Mouse (Mus musculus) kidney, adult 11 months (tissue): Measurements from ENCODE around the gene BC028528.
A peak's percentile ranks its signal among the peaks of the same experiment; 100 is the strongest.
"Not testable (repeated sequence)": the region's sequence is repeated elsewhere in the genome, so short reads cannot be mapped to it uniquely, and the experiment has no call there.

Source experiments
- DNase-seq: peaks from one replicate; pipeline ENCODE4 v3.0.0; 2022

Gene BC028528

DNA sequence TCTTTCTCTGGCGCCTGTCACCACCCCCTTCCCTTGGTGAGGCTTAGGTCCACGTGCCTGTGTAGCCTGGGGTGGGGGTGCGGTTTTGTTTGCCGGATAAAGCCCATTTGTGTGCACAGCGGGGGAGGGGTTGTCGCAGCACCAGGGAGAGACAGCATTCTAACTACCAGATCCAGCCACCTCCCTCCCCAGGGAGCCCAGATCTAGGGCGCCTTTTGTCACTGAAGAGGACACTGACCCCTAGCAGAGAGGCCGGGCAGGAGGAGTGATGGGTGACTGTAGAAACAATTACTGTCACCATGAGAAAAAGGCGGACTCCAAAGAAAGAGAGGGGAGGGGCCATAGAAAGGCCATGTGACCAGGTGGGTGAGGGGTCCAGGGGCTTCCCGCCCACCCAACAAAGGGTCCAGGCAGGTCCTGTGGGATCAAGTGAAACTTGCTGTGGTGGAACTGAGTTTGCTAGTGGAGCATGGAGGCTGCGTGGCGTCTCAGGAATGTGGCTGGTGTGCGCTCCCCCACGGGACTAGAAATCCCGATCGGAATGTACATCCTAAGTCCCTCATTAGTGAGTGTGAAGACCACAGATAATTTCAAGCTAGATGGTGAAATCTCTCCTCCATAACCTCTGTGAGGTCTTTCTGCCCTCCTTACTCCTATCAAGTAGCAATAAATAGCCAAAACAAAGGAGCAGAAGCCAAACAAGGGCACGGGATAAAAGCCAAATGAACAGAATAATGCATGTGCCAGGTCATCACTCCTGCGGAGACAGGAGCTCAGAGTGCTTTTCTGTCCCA, 13.5 kb upstream of the BC028528 start:
- DNase-seq = no peak

DNA sequence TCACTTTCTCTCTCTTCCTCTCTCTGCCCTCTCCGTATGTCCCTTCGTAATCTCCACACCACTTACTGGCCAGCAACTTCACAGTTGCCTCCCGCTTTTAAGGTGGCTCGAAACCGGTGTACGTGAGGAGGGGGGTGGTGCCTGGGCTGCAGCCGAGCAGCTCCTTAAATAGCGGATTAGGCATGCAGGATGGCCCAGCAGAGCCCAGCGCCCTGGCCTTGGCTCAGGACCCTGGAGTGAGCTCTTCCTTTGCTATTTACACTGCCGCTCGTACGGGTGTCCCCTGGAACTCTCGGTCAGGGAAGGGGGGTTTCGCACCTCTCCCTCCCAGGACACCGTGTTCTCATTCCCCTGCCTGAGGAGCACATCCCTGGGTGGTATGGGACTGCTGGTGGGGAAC, 12.8 kb upstream of the BC028528 start, which contains the start of gene Car14:
Gene Car14, minus strand, starts transcription at position 124 of the 400 bp plus-strand sequence.
- peak; percentile 56 for DNase-seq

DNA sequence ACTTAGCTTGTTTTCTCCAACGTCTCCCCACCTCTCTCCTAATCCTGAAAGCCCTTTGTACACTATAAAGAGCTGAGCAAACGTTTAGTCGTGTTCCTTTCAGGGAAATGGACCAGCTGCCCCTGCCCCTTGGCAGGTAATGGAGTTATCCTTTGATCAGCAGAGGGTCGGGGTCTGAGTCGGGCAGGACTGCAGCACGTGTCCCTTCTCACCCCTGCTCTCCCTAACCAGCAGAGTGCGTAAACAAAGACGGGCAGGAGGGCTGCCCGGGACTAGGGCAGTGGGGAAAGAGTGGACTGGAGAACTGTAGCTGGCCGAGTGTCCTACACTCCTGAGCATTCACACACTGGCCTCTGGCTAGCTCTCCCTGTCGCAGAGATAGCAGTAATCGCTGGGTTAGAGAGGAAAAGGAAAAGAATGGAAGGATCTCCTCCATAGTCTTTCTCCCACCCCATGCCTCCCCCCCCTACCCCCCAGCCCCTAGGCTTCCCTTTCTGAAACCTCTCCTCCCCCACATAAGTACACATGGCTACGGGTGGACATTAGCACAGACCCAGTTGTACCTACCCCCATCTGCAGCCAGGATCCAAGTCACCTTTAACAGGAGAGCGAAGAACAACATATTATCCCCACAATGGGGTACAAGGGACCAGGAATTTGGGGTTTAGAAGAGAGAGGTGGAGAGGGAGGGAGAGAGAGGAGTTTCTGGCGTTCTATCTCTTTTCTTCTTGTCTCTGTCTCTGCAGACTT, 12.1 kb upstream of the BC028528 start:
- DNase-seq = peak; percentile 85

DNA sequence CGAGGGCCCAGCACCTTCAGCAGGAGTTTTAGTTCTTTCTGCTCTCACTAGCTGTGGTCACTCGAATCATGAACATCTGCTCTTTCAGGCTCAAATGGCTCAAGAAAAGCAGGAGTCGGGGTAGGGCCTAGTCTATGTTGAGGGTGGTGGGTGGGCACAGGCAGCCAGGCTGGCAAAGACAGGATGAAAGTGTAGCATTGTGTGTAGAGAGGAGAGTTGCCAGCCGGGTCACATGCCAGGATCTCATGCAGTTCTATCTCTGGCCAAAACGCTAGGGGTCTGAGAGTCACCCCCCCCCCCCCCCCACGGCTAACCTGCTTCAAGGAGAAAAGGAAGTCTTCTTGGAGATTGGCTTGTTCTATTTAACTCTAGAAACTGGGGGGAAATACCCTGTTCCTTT, 10.8 kb upstream of the BC028528 start:
- no peak for DNase-seq

DNA sequence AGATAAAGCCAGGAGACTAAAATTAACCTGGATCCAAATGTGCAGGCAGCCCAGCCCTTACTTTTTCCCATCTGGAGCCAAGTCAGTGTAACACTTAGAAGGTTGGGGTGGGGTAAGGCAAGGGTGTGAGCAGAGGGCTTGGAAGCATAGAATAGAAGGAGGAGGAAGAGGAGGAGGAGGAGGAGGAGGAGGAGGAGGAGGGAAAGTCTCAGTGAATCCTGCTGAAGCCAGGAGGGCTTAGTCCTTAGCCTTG, 10.5 kb upstream of the BC028528 start:
- DNase-seq = no peak

DNA sequence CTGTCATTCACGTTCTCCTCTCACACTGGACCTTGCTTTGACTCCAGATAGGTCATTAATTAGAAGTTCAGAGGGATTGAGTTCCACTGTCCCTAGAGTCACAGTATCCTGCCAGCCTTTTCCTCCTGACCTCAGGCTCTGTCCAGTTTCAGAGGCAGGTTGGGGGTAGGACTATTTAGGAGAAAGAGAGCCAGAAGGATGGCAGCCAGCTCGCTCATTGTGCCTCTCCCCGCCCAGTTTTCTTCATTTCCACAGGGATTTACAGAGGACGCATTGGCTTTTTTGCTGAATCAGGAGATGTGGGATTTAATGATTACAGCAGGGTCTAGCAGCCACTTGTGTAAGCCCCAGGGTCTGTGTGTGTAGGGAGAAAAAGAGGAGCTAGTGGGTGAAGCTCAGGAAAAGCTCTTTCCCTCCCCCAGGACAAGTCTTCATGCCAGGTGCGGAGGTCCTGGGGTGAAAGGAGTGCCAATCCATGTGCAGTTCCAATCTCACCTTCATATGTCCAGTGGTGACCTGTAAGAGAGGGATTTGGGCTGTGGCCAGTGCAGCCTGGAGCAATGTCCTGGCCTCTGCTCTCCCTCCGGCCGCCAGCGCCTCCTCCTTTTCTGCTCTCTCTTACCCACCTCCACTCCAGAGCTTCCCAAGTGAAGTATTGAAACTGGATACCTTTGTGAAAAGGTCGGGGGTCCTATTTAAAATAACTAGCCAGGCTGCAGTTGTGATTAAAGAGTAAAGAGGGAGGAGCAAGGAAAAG, 10.0 kb upstream of the BC028528 start:
- peak; percentile 79 for DNase-seq

DNA sequence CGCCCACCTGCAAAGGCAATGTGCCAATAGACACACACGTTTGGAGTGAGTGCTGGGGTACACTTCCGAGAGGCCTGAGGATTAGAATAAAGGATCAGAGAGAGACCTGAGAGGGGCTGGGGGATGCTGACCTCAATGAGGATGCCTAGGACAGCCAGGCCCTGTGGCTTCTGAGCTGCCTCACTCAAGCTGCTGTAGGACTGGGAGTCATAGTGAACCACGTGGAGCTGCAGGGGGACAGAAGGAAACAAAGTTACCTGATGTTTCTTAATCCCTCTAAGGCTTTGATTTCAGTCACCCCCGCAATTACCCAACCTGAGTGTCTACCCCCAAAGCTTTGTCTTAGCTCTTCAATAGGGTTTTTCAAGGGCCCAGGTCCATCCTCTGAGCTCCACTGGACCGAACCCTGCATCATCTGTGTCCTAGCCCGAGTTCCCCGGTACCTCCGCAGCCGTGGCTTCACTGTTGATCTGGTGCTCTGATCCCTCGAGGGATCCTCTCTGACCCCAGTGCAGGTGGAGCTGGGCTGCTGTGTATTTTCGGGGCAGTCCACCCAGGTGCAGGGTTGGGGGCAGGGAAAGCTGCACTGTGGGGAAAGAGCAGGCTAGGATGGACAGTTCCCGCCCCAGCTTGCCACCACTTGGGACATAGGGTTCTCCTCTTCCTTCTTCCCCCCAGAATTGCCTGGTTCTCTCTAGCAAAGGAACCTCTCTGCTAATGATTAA, 8.2 kb upstream of the BC028528 start:
- no peak for DNase-seq

DNA sequence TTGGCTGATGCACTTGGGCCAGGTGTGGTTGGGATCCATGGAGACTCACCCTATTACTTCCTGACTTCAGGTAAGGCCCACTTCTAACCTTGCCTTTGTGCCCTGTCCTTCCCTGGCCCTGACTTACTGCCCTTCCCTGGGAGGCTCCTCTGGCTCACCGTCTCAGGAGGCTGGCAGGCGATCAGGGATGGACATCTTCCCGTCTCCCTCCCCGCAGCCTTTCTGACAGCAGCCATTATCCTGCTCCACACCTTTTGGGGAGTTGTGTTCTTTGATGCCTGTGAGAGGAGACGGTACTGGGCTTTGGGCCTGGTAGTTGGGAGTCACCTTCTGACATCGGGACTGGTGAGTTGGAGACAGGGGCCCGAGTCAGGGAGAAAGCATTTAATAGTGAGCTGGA, 3.7 kb upstream of the BC028528 start:
- not testable (repeated sequence) for DNase-seq

DNA sequence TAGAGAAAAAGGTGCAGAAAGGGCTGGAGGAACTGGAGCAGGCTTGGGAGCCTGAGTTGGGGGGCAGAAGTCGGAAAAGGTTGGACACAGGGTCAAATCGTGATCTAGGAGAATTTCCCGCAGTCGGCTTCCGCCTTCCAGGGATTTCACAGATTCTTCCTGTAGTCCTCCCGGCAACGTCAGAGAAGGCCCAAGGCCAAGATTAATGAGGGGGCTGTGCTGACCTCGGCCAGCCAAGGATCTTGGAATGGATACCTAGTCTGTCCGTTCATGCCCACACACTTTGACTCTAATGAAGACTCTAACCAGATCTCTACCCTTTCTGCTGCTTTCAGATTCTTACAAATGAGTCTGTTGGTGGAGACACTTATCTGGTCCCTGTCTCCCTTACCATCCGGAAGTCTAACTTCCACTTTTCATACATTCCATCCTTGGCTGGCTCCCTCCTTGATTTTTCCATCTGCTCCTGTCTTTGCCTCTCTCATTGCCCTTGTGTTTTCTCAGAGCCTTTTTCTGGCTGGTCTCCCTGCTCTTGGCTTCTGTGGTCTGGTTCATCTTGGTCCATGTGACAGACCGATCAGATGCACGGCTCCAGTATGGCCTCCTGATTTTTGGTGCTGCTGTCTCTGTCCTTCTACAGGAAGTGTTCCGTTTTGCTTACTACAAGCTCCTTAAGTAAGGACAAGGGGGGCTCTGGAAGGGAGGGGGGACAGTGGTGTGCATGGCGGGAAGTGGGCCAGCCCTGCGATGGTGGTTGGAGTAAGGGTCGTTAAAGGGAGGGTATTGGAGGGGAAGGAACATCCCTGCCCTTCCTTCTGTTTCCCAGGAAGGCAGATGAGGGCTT, 2.7 kb upstream of the BC028528 start:
- peak; percentile 87 for DNase-seq

DNA sequence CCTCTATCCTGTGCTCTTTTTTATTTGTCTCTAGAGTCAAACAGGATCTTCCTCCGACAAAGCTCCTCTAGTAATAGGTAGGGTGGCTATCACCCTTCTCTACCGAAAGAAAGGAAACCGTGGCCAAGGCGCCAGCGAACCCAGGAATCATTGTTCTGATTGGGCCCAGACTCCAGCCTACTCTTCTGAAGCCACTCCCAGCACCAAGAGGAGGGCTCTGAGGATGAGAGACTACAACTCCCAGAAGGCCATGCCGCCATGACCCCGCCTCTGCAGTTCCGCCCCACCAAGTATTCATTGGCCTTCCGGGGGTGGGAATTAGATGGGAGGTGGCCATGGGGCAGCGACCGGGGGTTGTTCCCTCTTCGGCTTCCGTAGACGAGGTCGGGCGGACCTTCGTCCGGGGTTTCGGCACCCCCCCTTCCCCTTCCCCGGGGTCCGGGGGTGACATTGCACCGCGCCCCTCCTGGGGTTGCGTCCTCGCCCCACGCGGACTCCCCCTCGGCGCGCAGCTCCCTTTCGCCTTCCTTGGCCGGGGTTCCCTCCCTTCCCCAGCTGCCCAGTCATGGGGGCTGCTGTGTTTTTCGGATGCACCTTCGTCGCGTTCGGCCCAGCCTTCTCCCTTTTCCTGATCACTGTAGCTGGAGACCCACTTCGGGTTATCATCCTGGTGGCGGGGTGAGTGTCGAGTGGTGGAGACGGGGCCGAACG, 2.0 kb upstream of the BC028528 start, which contains the start of gene Aph1a:
Gene Aph1a, plus strand, starts transcription at position 364 of the 711 bp plus-strand sequence.
- DNase-seq = peak; percentile 98

DNA sequence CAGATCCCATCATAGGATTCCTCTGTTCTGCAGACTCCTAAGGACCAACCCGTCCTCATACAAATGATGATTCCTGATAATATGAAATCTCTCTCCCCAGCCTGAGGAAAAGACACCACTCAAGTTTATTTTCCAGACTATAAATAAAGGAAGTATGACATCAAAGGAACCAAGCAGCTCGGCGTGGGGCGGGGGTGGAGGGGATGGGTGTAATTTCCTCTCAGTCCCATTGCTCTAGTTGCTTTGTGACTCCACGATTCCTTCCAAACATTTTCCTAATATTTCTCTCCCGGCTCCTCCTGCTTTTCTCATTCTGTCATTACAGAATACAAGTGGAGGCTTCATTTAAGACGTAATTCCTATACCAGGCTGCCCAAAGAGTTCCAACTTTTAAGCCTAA, 1.3 kb upstream of the BC028528 start:
- DNase-seq = no peak

DNA sequence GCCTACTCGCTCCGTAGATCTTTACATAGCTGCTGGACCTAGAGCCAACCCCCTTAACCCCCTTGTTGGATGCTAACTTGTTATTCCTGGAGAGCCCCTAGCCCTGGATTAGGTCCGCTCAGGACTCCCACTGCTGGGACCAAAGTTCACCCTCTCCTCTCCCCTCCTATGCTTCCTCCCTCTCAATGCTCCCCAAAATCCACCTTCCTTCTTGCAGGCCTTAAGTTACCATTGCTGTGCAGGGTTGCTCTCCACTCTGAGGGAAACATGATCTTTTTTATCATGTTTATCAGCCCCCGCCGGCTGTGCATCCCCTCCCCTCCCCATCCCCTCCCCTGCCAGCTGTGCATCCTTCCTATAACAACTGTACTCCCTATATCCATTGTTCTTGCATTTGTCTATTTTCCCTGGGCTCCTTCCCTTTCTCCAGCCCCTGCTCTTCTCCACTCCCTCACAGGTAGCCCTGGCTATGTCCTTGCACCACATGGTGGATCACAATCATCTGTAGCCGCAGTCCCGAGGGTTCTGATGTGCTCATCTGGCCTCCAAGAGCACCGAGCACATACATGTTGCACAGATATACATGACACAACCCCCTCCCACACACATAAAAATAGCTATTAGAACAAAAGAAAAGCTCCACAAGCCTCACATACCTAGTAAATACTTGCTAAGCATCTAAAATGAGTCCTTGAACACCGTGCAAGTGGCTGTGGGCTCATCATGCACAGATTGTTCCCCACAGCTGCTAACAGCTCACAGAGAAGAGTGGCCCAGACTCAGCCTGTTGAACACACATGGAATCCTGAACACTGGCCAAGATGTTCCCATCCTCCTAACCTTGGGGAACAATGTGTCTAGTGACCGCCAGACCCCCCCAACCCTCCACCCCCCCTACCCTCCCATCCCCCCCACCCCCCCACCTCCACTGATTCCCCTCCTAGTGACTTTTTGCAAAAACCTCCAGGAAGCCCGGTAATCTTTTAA, 554 bp upstream of the BC028528 start:
- DNase-seq = no peak

DNA sequence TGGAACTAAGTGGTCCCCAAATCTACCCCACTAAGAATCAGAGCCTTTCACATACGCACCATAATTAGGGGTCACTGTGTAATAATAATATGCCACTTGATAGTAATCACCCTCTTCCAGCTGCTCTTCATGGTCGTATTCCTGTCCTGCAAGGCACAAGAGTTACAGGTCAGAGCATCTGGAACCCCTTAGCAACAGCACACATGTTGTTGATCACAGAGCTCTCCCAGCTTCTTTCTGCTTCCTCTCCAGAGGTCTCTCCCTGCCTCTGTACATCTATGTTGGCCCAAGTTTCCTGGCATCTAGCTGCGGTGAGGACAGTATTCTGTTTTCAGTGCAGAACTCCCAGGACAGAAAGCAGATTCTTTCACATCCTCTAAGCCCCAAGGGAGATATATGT, 2.1 kb downstream of the BC028528 start:
- DNase-seq = no peak

DNA sequence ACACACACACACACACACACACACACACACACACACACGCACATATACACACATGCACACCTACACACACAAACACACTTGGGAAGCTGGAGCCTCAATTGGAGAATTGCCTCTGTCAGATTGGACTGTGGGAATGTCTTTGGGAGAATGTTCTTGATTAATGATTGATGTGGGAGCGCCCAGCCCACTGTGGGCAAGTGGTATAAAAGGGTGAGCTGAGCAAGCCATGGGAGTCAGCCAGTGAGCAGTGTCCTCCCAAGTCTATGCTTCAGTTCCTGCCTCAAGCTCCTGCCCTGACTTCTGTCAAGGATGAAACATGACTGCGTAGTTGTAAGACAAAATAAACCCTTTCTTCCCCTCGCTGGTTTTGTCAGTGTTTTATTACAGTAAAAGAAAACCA, 4.2 kb downstream of the BC028528 start:
- peak; percentile 72 for DNase-seq

DNA sequence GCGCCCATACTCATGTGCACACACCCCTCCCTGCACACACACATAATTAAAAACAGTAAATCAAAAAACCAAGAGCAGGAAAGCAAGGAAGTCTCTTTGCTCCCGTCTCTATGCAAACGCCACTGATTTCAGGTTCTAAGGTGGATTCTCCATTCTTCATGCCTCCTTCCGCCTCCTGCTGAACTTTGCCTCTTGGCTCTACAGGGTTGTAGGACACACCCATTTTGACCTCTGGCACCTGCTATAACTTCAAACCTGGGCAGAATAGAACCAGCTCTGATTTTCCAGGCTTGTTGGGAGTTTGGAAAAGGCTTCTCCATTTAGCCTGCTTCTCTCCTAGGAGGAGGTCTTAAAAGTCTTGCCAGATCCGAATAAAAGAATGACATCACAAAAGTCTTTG, 7.4 kb downstream of the BC028528 start:
- DNase-seq = peak; percentile 64

DNA sequence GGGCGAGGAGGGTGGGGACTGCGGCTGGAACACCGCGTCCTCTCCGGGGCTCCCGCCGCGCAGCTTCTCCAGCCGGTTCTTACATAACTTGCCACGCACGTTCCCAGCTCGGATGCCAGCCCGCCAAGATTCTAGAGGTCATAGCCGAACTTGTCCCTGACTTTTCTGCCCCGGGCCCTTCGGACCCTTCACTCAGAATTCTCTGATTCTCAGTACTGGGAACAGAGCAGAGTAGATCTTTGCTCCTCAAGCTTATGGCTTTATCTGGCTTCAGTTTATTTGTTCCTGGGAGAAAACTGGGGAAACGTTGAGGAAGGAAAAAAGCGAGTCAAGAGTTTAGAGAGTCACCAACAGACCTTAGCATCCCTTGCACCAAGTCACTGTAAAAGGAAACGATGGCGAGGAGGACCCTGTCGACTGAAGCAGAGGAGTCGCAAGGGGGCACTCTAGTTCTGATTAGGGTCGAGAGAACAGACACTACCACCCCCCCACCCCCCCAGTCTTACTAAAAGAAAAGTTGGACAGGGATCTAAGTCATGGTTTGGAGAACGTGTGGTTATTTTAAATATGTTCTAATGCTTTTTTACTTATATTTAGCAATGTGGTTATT, 8.9 kb downstream of the BC028528 start:
- peak; percentile 81 for DNase-seq

DNA sequence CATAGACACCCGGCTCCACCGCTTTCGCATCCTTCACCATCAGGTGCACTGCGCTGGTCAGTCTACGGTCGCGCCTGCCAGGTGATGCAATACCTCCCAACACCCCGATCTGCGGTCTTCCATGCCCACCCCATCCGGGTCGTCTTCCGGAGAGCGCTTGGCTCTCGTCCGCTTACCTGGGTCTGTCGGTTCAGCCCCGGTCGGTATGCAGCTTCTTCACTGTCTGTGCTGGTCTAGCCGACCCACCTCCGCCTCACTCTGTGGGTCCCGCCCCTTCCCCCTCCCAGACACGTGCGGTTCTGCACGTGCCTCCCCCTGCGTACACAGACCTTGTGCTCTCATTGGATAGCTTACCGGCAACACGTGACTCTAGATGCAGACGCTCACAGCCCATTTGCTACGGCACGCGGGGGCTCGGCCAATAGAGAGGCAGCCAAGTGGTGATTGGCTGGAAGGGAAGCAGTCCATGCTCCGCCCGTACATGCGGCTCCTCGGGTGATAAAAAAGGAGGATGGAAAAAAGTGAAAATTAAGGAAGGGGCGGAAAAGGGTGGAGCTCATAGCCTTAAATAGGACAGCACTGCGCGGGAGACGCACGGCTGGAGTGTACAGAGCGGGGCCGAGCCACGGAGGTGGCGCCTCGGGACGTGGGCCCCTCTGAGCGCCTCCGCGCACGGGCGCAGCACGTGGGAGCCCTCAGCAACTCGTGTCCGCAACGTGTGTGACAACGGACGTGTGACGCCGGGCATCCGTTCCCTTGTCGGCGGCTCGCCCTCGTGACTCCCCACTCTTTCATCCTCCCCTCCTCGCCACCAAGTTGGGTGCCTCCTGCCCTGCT, 9.6 kb downstream of the BC028528 start, which contains the start of gene Ciart:
Gene Ciart, minus strand, starts transcription at position 273 of the 837 bp plus-strand sequence.
- DNase-seq = peak; percentile 99

DNA sequence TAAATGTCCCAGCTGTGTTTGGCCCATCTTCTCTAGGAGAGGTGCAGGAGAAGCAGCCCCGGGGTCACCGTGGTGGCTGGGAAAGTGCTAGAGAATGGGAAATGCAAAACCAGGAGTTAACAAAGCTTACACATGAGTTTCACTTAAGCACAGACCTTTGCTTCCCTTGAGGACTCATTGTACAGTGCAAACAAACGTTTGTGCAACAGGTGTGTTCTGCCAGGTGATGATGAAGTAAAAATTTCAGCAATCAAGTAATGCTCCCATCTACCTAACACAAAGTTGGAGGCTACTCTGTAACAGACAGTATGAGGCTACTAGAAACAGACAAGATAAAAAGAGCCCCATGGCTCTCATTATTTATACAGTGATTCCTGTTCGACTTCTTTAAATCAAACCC, 12.7 kb downstream of the BC028528 start:
- no peak for DNase-seq

DNA sequence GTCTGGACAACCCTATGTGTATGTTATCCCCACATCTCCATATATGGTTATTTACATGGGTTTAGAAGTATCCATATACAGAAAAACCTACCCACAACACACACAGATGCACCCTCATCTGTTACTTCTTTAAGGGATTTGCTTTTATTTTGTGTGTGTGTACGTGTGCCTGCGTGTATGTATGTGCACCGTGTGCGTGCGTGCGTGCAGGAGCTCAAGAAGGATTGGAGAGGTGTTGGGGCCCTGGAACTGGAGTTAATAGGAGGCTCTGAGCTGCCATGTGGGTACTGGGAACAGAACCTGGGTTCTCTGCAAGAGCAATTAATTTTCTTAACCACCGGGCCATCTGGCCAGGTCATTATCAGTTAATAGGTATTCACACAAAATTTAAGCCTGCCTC, 19.8 kb downstream of the BC028528 start:
- no peak for DNase-seq
